Mouse (Mus musculus) testis, postnatal 10 days (tissue): Measurements from ENCODE around the gene Sppl3.

Experiments
- DNase-seq: peaks from one replicate; pipeline ENCODE4 v3.0.0; 2021; ENCODE audit warnings: low spot score

The Sppl3 gene

GRCm38 (mm10) chr5:115010577-115011216, at the start of gene Sppl3:
Gene Sppl3, plus strand, starts transcription at chr5:115011137.
- DNase-seq: peak; percentile 99

DNA sequence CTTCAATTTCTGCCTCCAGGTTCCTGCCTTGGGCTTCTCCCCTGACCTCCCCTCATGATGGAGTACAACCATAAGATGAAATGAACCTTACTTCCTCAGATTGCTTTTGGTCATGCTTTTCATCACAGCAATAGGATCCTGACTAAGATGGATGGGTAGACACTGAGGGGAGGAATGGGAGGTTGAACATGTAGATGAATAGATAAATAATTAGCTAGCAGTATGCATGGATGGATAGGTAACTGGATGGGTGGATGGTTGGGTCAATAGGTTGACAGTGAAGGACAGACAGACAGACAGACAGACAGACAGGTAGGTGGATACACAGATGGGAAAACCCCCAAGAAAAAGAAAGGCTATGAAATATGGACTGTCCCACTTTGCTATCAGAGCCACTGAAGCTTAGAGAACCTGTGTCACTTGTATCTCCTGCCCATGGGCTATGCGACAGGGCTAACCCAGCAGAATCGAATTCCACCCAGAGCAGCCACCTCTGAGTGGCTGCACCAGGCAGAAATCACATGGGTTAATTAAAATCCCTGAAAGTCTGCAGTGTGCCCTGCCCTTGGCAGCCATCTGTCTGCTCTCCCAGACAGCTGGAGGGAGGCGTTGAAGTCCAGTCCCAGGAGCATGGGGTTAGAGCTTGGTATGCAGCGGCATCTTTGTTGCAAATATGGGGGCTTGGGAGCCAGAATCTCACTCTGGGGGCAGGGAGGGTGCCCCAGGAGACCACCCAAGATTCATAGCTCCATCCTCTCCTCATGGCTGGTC, 49.2 kb upstream of the Sppl3 start:
- no peak for DNase-seq

DNA sequence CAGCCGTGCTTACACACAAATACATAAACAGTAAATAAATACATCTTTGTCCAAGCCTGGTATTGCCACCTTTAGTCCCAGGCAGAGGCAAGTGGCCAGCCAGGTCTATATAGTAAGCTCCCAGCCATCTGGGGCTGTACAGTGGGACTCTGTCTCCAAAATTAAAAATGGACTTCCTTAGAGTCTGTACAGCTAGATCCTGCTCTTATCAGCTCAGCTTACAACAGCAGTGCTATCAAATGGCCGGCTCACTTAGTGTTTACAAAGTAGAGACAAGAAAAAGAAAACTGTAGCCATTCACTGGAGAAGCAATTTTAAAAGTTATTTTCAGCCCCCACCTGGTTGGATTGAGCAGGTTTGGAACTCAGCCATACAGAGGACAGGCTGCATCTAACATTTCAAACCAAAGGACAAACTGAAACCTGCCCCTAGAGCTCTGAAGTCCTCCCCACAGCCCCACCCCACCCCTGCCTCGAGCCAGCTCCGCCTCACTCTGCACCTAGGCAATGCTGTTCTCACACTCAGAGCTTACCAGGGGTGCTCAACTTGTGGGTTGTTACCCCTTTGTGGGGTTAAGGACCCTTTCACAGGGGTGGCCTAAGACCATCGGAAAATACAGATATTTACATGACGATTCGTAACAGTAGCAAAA, 46.5 kb upstream of the Sppl3 start:
- no peak for DNase-seq

DNA sequence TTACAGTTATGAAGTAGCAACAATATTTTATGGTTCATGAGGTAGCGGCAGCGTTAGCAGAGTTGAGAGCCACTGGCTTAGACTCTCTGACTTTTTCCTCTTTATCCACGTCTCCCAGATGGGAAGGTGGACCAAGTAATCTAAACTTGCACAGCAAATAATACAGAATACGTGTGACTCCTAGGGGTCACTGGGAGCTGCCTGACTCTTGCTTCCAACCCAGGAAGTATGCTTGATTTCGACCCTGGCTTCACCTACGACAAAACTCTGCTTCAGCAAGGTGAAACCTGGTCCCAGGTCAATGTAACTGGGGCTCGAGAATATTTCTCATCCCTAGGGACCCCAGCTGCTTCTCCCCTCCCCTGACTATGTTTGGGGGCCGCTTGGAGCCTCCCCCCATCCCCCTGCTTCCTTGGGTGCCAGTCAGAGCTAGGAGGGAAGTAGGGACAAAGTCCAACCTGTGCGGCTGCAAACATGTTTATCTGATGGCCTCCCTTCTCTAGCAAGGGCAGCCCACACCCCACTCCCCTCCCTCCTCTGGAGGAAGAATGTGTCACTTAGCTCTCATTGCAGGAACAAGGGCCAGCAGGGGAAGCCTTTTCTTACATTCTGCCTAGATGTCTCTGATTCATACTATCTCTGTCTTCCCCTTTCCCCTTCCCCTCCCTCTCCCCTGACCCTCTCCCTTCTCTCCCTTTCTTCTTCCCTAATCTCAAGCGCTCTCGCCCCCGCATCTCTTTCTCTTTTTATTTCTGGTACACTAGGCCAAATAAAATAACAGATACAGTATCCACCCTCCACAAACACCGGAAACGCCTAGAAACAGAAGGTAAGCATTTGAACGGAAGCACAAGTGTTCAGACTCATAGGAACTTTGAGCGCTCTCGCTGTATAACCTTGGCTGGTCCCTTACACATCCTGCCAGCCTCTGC, 45.7 kb upstream of the Sppl3 start:
- no peak for DNase-seq

GRCm38 (mm10) chr5:114967523-114968268, 43.2 kb upstream of the Sppl3 start:
- no peak for DNase-seq

GRCm38 (mm10) chr5:114968651-114969050, 42.3 kb upstream of the Sppl3 start:
- DNase-seq: no peak

- DNase-seq: no peak
Measured at GRCm38 (mm10) chr5:114969064-114969463, 41.9 kb upstream of the Sppl3 start.

GRCm38 (mm10) chr5:114969609-114970215, 41.2 kb upstream of the Sppl3 start:
- DNase-seq: no peak

GRCm38 (mm10) chr5:114970824-114971227, 40.1 kb upstream of the Sppl3 start, which contains the start of gene Hnf1a:
Gene Hnf1a, minus strand, starts transcription at chr5:114971094.
- no peak for DNase-seq

- no peak for DNase-seq
Measured at GRCm38 (mm10) chr5:114972201-114972600, 38.7 kb upstream of the Sppl3 start.

GRCm38 (mm10) chr5:114973131-114973530, 37.8 kb upstream of the Sppl3 start:
- DNase-seq: no peak

DNA sequence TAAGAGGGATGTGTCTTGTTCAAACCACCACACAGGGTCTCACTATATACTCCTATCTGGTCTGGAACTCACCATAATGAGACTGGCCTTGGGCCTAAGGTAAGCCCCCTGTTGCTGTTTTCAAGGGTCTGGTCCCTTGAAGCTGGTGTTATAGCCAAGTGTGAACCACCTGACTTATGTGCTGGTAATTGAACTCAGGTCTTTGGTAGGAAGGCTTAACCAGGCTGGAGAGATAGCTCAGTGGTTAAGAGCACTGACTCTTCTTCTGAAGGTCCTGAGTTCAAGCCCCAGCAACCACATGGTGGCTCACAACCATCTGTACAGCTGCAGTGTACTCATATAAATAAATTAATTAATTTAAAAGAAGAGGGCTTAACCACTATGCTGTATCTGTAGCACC, 34.0 kb upstream of the Sppl3 start:
- DNase-seq: no peak

DNA sequence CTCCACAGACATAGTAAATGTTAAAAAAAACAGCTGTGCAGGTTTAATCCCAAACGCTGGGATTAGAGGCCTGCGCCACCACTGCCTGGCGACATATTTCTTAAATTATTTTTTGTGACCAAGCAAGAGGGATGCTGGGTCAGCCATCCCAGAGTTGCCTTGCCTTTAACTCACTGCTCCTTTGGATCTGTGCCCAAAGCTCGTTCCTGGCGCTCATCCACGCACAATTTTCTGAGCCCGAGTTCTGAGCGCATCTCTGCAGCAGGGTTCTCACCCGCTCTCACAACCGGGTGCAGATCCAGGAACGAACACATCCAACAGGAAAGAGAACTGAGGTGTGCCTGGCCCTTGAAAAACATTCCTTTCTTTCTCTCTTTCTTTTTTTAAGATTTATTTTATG, 32.5 kb upstream of the Sppl3 start:
- peak; percentile 58 for DNase-seq

GRCm38 (mm10) chr5:114978888-114979249, 32.1 kb upstream of the Sppl3 start:
- DNase-seq: no peak

- peak; percentile 75 for DNase-seq
Measured at GRCm38 (mm10) chr5:114979250-114980121, 31.5 kb upstream of the Sppl3 start.

- DNase-seq: no peak
Measured at GRCm38 (mm10) chr5:114980122-114980748, 30.7 kb upstream of the Sppl3 start.

DNA sequence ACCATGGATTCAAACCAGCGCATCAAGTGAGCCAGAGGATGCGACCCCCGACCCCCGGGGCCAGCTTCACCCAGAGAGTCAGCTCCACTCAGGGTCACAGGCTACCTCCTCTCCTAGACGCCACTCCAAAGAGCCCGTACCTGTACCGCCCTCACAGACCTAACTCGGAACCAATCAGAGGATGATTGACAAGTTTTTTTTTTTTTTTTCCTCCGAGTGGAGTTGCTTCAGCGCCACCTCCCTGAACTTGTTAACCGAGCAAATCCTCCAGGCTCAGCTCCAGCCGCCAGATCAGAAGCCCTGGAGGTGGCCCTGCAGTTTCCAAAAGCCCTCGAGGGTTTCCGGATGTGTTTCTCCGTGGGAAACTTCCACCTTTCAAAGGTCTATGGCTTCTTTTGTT, 28.9 kb upstream of the Sppl3 start:
- no peak for DNase-seq

- DNase-seq: no peak
Measured at GRCm38 (mm10) chr5:114985074-114985473, 25.9 kb upstream of the Sppl3 start.

DNA sequence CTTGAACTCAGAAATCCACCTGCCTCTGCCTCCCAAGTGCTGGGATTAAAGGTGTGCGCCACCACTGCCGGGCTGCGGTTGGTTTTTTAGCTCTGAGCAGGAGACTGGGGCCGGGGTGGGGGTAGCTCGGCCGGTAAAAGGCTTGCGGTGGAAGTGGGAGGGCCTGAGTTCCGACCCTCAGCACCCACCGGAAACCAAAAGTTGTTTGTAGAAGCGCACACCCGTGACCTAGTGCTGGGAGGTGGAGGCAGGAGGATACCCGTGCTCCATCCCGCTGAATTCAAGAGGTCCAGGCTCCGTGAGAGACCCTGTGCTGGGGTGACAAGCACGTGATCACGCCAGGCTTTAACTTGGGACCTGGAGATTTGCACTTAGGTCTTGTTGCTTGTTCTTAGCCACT, 14.5 kb upstream of the Sppl3 start:
- DNase-seq: no peak
